Mouse (Mus musculus) ES-Bruce4 (cell line): ENCODE results near the gene Esam. TPM values are rescaled to one million over a fixed set of nuclear protein-coding genes. Genes with fewer than 3 reads are reported as not detected.

ENCODE experiments used
- H3K27ac ChIP-seq: 2 replicates; pipeline ENCODE4 v1.5.1; 2012; ENCODE audit warnings: low read length, inconsistent platforms; ENCODE audit not compliant: insufficient read depth
- H3K27me3 ChIP-seq: 2 replicates; pipeline ENCODE4 v1.6.1; 2012; ENCODE audit warnings: mild to moderate bottlenecking, low read length, inconsistent platforms; ENCODE audit not compliant: control insufficient read depth, poor library complexity, insufficient read depth, severe bottlenecking
- H3K36me3 ChIP-seq: 2 replicates; pipeline ENCODE4 v1.6.1; 2012; ENCODE audit warnings: inconsistent platforms, mild to moderate bottlenecking, low read length, moderate library complexity; ENCODE audit not compliant: control insufficient read depth, poor library complexity, insufficient read depth, severe bottlenecking
- H3K4me1 ChIP-seq: one replicate; pipeline ENCODE4 v1.8.1; 2011; ENCODE audit warnings: low read length; ENCODE audit not compliant: control insufficient read depth, insufficient read depth
- H3K4me3 ChIP-seq: 2 replicates; pipeline ENCODE4 v1.5.1; 2011; ENCODE audit warnings: low read depth, mild to moderate bottlenecking, low read length
- H3K9ac ChIP-seq: 2 replicates; pipeline ENCODE4 v1.6.1; 2012; ENCODE audit warnings: low read depth, mild to moderate bottlenecking, inconsistent platforms; ENCODE audit not compliant: poor library complexity, severe bottlenecking
- H3K9me3 ChIP-seq: replicated peaks from 2 replicates; pipeline ENCODE4 v1.6.1; 2012; ENCODE audit warnings: mild to moderate bottlenecking, low read length, inconsistent platforms; ENCODE audit not compliant: control insufficient read depth, poor library complexity, insufficient read depth, severe bottlenecking
- CTCF ChIP-seq: IDR thresholded peaks from one replicate; pipeline ENCODE4 v1.8.1; 2011; ENCODE audit warnings: low read depth, low read length
- EP300 ChIP-seq: IDR thresholded peaks from 2 replicates; pipeline ENCODE4 v1.6.1; 2011; ENCODE audit warnings: low read depth, low read length; ENCODE audit not compliant: insufficient read depth
- POLR2A ChIP-seq: IDR thresholded peaks from one replicate; pipeline ENCODE4 v1.8.1; 2011; ENCODE audit warnings: low read length; ENCODE audit not compliant: insufficient read depth
- polyA plus RNA-seq: library from polyadenylated mRNA; stranded (reverse); fragments of >200 nt; gene quantifications from 2 replicates; pipeline ENCODE4 v1.2.4, GENCODE M21; 2011; ENCODE audit warnings: low read depth; ENCODE audit not compliant: missing spikeins, insufficient read depth, insufficient read length

The Esam gene
- polyA plus RNA-seq, 1 experiment: 1.7 TPM

- no peaks in the 10 kb centered on the region for H3K36me3 ChIP-seq
- TF ChIP-seq CTCF: no peak
- TF ChIP-seq EP300: no peak
- no peak for TF ChIP-seq POLR2A
Measured at GRCm38 (mm10) chr9:37569231-37569835, 41.5 kb downstream of the Esam start.

DNA sequence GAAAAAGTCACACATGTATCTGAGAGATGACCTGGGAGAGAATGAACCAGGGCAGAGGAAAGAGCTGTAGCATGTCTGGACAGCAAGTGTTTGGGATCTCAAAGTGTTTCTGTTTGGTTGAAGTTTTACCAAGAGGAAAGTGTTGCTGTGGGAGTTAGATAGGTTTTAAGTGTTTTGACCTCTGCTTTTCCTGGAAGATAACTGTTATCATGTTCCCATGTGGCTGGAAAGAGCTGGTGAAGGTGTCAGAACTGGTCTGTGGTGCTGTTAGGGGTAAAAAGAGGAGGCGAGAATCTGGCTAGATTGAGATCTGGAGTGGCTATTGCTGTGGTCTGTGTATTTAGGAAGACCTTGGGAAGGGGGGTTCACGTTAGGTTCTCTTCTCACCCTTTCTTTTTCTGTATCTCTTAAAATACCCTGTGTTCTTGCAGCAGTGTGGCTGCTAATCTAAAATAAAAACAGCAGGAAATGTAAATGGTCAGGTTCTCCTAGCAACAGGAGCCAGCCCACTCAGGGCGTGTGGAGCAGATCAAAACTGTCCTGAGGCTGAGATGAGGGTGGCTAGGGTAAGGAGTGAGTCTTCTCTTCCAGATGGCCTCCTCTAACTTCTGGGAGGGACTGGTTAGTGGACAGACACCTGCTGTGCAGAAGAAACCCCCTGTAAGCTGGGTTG lies 44.5 kb downstream of the Esam start:
- Histone ChIP-seq H3K4me1 (no peaks in the 10 kb centered on the region), H3K9ac (no peak overlapping the region), H3K36me3 (no peaks in the 10 kb centered on the region), H3K27me3 (peaks cover 2% of the 10 kb centered on the region; the same call in 1 of the 2 replicates), H3K27ac (no peak overlapping the region), H3K9me3 (no peaks in the 10 kb centered on the region), H3K4me3 (no peak overlapping the region)
- TF ChIP-seq CTCF: no peak
- TF ChIP-seq POLR2A: no peak
- TF ChIP-seq EP300: no peak

More at GRCm38 (mm10) chr9:37569231-37569835, 41.5 kb downstream of the Esam start:
- no peaks in the 10 kb centered on the region for H3K9me3 ChIP-seq
- H3K4me3 ChIP-seq: no peak overlapping the region
- H3K9ac ChIP-seq: no peak overlapping the region
- H3K27me3 ChIP-seq: peaks cover 2% of the 10 kb centered on the region; the same call in 1 of the 2 replicates
- H3K27ac ChIP-seq: no peak overlapping the region
- no peaks in the 10 kb centered on the region for H3K4me1 ChIP-seq

GRCm38 (mm10) chr9:37576436-37576930 lies 48.6 kb downstream of the Esam start:
- no peaks in the 10 kb centered on the region for H3K36me3 ChIP-seq
- no peaks in the 10 kb centered on the region for H3K27me3 ChIP-seq
- no peak overlapping the region for H3K9ac ChIP-seq
- TF ChIP-seq POLR2A: no peak
- H3K27ac ChIP-seq: no peak overlapping the region
- H3K4me3 ChIP-seq: peak overlapping the region; percentile 19
- H3K4me1 ChIP-seq: no peaks in the 10 kb centered on the region
- H3K9me3 ChIP-seq: no peaks in the 10 kb centered on the region

DNA sequence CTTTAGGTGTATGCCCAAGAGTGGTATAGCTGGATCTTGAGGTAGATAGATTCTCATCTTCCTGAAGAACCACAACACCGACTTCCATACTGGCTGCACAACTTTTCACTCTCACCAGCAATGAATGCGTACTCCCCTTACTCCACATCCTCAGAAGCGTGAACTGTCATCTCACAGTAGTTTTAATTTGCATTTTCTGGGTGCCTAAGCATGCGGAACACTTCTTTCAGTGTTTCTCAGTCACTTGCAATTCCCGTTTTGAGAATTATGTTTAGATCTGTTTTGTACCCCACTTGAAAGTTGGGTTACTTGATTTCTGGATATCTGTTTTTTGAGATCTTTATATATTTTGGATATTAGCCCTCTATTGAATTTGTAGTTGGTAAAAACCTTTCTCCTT lies 55.7 kb downstream of the Esam start:
- no peak overlapping the region for H3K27ac ChIP-seq
- H3K36me3 ChIP-seq: no peaks in the 10 kb centered on the region
- TF ChIP-seq CTCF (no peak), POLR2A (no peak), EP300 (no peak)
- H3K4me3 ChIP-seq: no peak overlapping the region
- H3K4me1 ChIP-seq: no peaks in the 10 kb centered on the region
- H3K9ac ChIP-seq: no peak overlapping the region
- no peaks in the 10 kb centered on the region for H3K9me3 ChIP-seq
- no peaks in the 10 kb centered on the region for H3K27me3 ChIP-seq

GRCm38 (mm10) chr9:37586718-37587117 lies 58.8 kb downstream of the Esam start:
- no peak overlapping the region for H3K27ac ChIP-seq
- no peak overlapping the region for H3K9ac ChIP-seq
- no peak overlapping the region for H3K4me3 ChIP-seq
- TF ChIP-seq POLR2A (no peak), EP300 (no peak), CTCF (no peak)
- no peaks in the 10 kb centered on the region for H3K9me3 ChIP-seq
- H3K36me3 ChIP-seq: no peaks in the 10 kb centered on the region
- no peaks in the 10 kb centered on the region for H3K27me3 ChIP-seq
- no peaks in the 10 kb centered on the region for H3K4me1 ChIP-seq

Other genes starting within 250 kb of the Esam start
- 18.6 and 19.5 TPM in 2 replicates for gene Ccdc15, start 179.6 kb upstream of the Esam start, polyA plus RNA-seq
- gene Hepacam, start 160.7 kb upstream of the Esam start, polyA plus RNA-seq: 0.22 and 0.84 TPM in 2 replicates
- 0.64 TPM in 1 of 2 replicates, not detected in the other for gene Robo4, start 126.2 kb upstream of the Esam start, polyA plus RNA-seq
- gene Robo3, start 94.8 kb upstream of the Esam start, polyA plus RNA-seq: 1.5 and 1.7 TPM in 2 replicates
- gene Msantd2, start 38.8 kb upstream of the Esam start, polyA plus RNA-seq: 85.4 and 85.6 TPM in 2 replicates
- gene Vsig2, start 11.2 kb downstream of the Esam start, polyA plus RNA-seq: 0.91 TPM in 1 of 2 replicates, not detected in the other
- 1.2 and 3.3 TPM in 2 replicates for gene Nrgn, start 24.8 kb downstream of the Esam start, polyA plus RNA-seq
- gene Siae, start 27.6 kb downstream of the Esam start, polyA plus RNA-seq: 9.4 and 10.0 TPM in 2 replicates
- gene Spa17, start 85.6 kb downstream of the Esam start, polyA plus RNA-seq: 5.3 and 7.1 TPM in 2 replicates
- 184 and 191 TPM in 2 replicates for gene Tbrg1, start 129.2 kb downstream of the Esam start, polyA plus RNA-seq
- not detected in 2 replicates for gene Panx3, start 141.2 kb downstream of the Esam start, polyA plus RNA-seq
- gene Olfr160, start 188.2 kb downstream of the Esam start, polyA plus RNA-seq: not detected in 2 replicates
- not detected in 2 replicates for gene Olfr874, start 217.0 kb downstream of the Esam start, polyA plus RNA-seq
- not detected in 2 replicates for gene Olfr875, start 243.8 kb downstream of the Esam start, polyA plus RNA-seq